Mouse (Mus musculus) forebrain, embryonic 13.5 days (tissue): ENCODE measurements around the gene Ranbp9. TPM values are rescaled to one million over a fixed set of nuclear protein-coding genes. Genes with fewer than 3 reads are reported as not detected.

Experiments
- ATAC-seq: fragments of 200-750 bp; cut with Nextera tagmentation; 2 replicates; pipeline ENCODE4 v1.8.0; 2017
- H3K27ac ChIP-seq: fragments of 300-500 bp; sonication (generic); 2 replicates; pipeline ENCODE4 v1.5.1; 2015; ENCODE audit warnings: inconsistent platforms, mild to moderate bottlenecking, moderate library complexity
- H3K27me3 ChIP-seq: fragments of 300-500 bp; sonication (generic); 2 replicates; pipeline ENCODE4 v1.6.1; 2015; ENCODE audit warnings: mild to moderate bottlenecking, inconsistent platforms
- H3K36me3 ChIP-seq: fragments of 300-500 bp; sonication (generic); 2 replicates; pipeline ENCODE4 v1.6.1; 2015; ENCODE audit warnings: mild to moderate bottlenecking, inconsistent platforms; ENCODE audit not compliant: poor library complexity, severe bottlenecking
- H3K4me1 ChIP-seq: fragments of 300-500 bp; sonication (generic); 2 replicates; pipeline ENCODE4 v1.6.1; 2015; ENCODE audit warnings: inconsistent platforms
- H3K4me2 ChIP-seq: fragments of 300-500 bp; sonication (generic); 2 replicates; pipeline ENCODE4 v1.6.1; 2015; ENCODE audit warnings: inconsistent platforms, mild to moderate bottlenecking, moderate library complexity
- H3K4me3 ChIP-seq: fragments of 300-500 bp; sonication (generic); 2 replicates; pipeline ENCODE4 v1.5.1; 2015; ENCODE audit warnings: mild to moderate bottlenecking, inconsistent platforms
- H3K9ac ChIP-seq: fragments of 300-500 bp; sonication (generic); 2 replicates; pipeline ENCODE4 v1.6.1; 2015; ENCODE audit warnings: mild to moderate bottlenecking, inconsistent platforms
- H3K9me3 ChIP-seq: fragments of 300-500 bp; sonication (generic); replicated peaks from 2 replicates; pipeline ENCODE4 v1.6.1; 2016; ENCODE audit warnings: inconsistent platforms
- WGBS: fragments of 180-500 bp; shearing (Covaris S2); methylation state at CpG from one replicate; pipeline ENCODE4 v1.1.7; 2015; 5-methylcytosine and 5-hydroxymethylcytosine counted together
- polyA plus RNA-seq: library from polyadenylated mRNA; unstranded; fragments of >200 nt; fragmentation: Nextera tagmentation; extraction: Ambion mirVana; gene quantifications from 2 replicates; pipeline ENCODE4 v1.2.1, GENCODE M21; 2015

Gene Ranbp9
- polyA plus RNA-seq, result 12.4 and 12.7 TPM in 2 replicates

DNA sequence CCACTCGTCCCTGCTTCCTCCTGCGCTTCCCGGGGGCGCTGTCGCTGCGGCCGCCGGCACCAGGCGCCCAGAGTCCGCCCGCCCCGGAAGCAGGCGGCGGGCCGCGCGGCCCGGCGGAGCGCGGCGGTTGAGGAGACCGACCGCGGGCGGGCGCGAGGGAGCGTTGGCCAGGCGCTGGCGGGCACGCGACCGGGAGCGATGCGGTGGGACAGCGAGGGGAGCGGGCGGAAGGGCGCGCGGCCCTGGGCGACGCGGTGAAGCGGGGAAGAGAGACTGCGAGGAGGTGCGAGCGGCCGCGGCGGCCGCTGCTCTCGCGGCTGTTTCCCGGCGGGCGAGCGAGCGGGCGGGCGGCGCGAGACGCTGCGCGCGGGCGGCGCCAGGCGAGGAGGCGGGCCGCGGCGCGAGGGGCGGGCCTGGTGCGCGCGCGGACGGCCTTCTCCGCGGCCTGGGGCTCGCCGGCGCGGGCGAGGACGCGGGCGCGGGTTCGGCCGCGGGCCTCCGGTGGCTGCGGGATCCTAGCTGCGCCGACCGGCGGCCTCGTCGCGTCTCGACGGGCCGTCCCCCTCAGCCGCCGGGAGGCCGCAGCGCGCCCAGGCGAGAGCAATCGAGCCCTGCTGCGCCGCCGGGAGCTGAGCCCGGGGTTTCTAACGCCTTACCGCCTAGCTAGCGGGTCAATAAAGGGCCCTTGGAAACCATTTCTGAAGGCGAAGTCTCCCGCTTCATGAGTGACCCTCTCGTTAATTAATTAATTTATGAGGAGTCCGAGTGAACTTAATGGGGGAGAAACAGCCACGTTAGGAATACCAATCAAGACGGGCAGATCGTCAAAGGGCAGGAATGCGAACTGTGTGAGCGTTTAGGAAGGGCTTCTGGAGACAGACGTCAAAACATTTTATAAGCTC is at the start of gene Ranbp9:
TSS of gene Ranbp9 (minus strand) at position 326 of the 902 bp plus-strand sequence.
- Histone ChIP-seq H3K27ac (peak within 1 kb of the TSS; percentile 100), H3K4me2 (peak within 1 kb of the TSS; percentile 86), H3K27me3 (no peaks in the 10 kb centered on the region), H3K9me3 (no peaks in the 10 kb centered on the region), H3K4me1 (peaks cover 25% of the 10 kb centered on the region), H3K4me3 (peak within 1 kb of the TSS; percentile 91), H3K36me3 (no peaks in the 10 kb centered on the region), H3K9ac (peak within 1 kb of the TSS; percentile 99)
- WGBS, result under 1% methylated on average over 88 of the region's 132 CpGs
- ATAC-seq, result peak; percentile 91

DNA sequence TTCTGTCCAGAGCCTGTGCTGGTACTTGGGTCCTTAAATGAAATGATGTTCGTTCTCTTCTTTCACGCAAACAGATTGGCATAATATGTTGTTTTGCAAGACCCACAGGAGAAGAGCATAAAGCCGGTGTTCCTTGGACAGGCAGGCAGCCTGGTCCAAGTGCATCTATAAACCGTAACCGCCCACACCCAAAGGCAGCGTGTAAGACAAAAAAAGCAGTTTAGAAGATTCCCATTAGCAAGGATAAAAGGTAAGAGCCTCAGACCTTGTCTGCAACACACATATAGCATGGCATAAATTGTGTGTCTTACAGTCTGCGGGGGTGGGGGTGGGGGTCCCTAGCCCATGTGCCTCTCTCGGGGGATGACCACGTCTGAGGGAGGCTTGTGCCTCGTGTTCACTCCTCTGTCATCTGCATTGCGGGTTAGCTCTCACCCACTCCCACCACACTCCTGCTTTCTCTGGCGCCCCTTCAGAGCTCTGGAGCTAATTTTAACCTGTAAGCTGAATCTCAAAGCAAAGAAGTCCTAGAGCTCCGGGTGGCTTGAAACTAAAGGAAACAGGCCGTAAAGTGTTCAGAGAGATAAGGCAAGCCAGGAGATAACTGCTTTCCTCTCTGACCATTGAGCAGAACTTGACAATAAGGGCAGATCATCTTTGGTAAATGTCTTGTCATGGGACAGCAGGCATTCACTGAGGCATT is 49.2 kb upstream of the Ranbp9 start:
- Histone ChIP-seq H3K9ac (no peak overlapping the region), H3K27me3 (no peaks in the 10 kb centered on the region), H3K27ac (peak overlapping the region; percentile 93), H3K4me2 (peak overlapping the region; percentile 46), H3K36me3 (no peaks in the 10 kb centered on the region), H3K9me3 (no peaks in the 10 kb centered on the region), H3K4me1 (peaks cover 54% of the 10 kb centered on the region), H3K4me3 (no peak overlapping the region)
- 42% methylated on average over 14 of the region's 14 CpGs for WGBS
- ATAC-seq, result no peak

DNA sequence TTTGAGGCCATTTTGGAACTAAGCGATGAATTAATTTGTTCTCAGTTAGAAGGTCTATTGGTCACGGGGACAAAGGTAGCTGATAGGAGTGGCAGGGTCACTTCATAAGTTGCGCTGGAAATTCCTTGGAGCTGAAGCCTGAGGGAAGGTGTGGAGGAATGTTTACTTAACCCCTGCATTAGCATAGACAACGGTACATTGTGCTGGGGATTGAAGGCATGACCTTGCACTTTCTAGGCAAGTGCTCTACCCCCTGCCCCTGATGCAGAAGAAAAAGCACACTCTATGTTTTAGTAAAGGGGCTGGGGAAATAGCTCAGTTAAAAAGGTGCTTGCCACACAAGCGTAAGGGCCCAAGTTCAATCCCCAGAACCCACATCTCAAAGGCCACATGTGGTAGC is 45.2 kb upstream of the Ranbp9 start:
- Histone ChIP-seq H3K9me3 (no peaks in the 10 kb centered on the region; the same call in 1 of the 2 replicates), H3K27ac (no peak overlapping the region), H3K4me3 (no peak overlapping the region), H3K36me3 (no peaks in the 10 kb centered on the region), H3K9ac (no peak overlapping the region), H3K4me2 (no peak overlapping the region), H3K27me3 (no peaks in the 10 kb centered on the region), H3K4me1 (peaks cover 43% of the 10 kb centered on the region)
- no peak for ATAC-seq
- 87% methylated on average over 5 of the region's 5 CpGs for WGBS

DNA sequence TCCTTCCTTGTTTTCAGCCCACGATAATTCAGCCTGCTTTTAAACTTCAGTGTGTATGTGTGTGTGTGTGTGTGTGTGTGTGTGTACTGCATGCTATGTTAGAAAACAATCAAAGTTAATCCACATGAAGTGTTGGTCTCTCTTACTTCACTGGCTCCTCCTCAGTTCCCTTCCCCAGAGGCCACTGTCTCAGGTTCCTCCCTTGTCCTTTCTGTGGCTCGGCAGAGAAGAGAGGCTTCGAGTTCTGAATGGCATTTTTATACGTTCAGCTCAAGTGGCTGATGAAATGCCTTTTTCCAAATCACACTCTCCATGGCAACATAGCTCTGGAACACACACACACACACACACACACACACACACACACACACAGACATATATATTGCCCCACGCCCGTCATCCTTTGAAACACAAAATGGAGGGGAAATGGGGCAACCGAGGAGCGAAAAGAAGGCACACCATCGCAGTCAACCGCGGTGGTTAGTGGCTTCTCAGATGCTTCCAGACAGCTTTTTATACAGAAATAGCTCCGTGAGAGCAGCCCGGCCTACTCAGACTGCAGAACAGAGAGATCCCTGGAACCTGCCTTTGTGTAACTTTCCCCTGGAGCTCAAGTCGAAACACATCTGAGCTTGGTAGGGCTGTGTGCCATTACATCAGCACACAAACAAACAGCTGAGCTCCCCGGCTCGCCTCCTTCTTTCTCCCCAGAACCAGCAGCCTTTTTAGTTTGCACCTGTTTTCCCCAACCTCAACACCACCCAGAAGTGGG is 44.5 kb upstream of the Ranbp9 start:
- H3K4me3 ChIP-seq, result no peak overlapping the region
- ATAC-seq, result peak; percentile 34; the same call in 1 of the 2 replicates
- 31% methylated on average over 16 of the region's 16 CpGs for WGBS
- H3K27me3 ChIP-seq, result no peaks in the 10 kb centered on the region
- H3K4me1 ChIP-seq, result peaks cover 35% of the 10 kb centered on the region
- no peaks in the 10 kb centered on the region for H3K36me3 ChIP-seq
- peak overlapping the region; percentile 65 for H3K27ac ChIP-seq
- H3K4me2 ChIP-seq, result no peak overlapping the region
- no peaks in the 10 kb centered on the region; the same call in 1 of the 2 replicates for H3K9me3 ChIP-seq
- H3K9ac ChIP-seq, result 0 out of 2 replicates have a peak overlapping the region, but pooled peaks have one; percentile 1

DNA sequence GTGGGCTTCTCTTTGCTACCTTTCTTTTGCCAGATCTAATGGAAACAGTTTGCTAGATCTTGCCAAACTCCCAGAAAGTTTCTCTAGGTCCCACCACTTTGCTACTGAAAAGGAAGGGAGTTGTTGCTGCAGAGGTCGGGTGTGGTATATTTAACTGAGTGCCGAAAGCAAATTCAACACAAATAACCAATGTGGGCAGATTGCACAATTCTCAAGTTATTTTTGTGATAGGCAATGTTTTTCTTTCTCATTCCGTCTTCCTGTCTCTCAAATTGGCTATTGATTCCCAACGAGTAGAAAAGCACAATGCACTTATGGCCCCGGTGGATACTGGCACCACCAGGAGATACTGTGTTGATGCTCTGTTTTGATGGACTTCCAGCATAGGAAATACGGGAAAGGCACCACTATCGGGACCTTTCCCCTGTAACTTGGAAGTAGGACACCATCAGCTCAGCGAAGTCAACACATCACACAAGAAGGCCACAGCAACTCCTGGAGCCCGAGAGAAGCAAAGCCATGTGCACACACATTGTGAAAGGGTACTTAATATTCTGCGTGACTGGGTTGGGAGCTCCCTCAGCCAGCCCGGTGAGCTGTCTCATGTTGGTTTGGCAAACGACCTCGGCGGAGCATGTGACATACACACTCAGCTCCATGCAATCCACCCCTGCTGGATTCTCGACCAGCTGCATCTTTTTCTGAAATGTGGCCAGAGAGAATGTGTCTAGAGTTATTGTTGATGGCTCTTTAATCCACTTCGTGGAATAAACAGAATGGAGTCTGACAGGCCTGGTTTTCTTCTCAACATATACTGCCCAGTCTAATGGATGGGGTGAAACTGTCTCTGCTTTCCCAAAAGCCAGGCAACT is 43.6 kb upstream of the Ranbp9 start:
- WGBS, result 52% methylated on average over 16 of the region's 16 CpGs
- H3K36me3 ChIP-seq, result no peaks in the 10 kb centered on the region
- no peak overlapping the region for H3K4me3 ChIP-seq
- no peaks in the 10 kb centered on the region; the same call in 1 of the 2 replicates for H3K9me3 ChIP-seq
- H3K9ac ChIP-seq, result 0 out of 2 replicates have a peak overlapping the region, but pooled peaks have one; percentile 1
- H3K27ac ChIP-seq, result peak overlapping the region; percentile 65; the same call in 1 of the 2 replicates
- H3K4me1 ChIP-seq, result peaks cover 27% of the 10 kb centered on the region
- ATAC-seq, result peak; percentile 73
- no peak overlapping the region for H3K4me2 ChIP-seq
- no peaks in the 10 kb centered on the region for H3K27me3 ChIP-seq

DNA sequence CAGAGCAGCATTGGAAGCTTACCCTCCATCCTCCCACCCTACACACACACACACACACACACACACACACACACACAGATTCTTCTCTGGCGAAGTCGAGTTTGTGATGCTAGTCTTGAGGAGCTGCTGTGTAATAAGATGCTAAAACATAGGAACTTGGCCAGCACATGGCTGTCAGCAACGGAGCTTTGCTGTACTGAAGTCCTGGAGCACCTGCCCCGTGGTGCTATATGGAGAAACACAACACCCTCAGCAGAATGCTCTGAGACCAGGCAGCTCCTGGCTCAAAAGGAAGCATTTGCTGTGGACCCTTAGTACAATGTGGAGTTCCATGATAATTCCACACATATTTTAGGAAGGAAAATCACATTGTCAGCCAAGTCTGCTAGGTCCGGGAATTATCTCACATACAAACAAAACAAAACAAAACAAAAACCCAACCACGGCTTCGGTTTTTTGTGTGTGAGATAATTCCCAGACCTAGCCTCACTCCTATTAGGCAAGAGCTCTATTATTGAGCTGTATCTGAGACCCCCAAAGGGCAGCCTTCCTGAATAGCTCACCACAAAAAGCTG is 42.9 kb upstream of the Ranbp9 start:
- Histone ChIP-seq H3K4me2 (no peak overlapping the region), H3K27ac (peak overlapping the region; percentile 65; the same call in 1 of the 2 replicates), H3K4me1 (peaks cover 27% of the 10 kb centered on the region), H3K9ac (no peak overlapping the region), H3K4me3 (no peak overlapping the region), H3K9me3 (no peaks in the 10 kb centered on the region; the same call in 1 of the 2 replicates), H3K27me3 (no peaks in the 10 kb centered on the region), H3K36me3 (no peaks in the 10 kb centered on the region)
- WGBS, result 46% methylated on average over 7 of the region's 7 CpGs
- ATAC-seq, result no peak

DNA sequence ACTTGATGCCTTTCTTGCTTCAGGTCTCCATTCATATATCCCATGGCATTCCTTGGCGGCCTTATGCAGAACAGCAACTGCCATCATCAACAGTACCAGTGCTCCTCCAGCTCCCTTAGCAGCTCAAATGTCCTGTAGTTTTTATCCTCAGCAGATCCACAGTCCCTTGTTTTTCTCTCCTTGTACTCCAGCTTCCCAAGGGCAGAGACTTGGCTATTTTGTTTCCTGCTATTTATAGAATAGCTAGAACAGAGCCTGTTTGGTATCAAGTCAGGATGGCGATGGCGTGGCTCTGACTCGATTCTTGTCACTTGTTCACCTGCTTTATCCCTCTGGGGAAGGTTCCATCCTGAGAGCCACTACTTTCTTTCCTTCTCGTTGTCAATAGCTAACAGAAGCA is 40.9 kb upstream of the Ranbp9 start:
- H3K4me3 ChIP-seq, result no peak overlapping the region
- no peak overlapping the region for H3K4me2 ChIP-seq
- no peaks in the 10 kb centered on the region; the same call in 1 of the 2 replicates for H3K9me3 ChIP-seq
- H3K4me1 ChIP-seq, result peaks cover 27% of the 10 kb centered on the region
- no peaks in the 10 kb centered on the region for H3K36me3 ChIP-seq
- ATAC-seq, result no peak
- H3K9ac ChIP-seq, result no peak overlapping the region
- WGBS, result 94% methylated on average over 5 of the region's 5 CpGs
- 0 out of 2 replicates have a peak, but pooled peaks cover 2% of the 10 kb centered on the region for H3K27me3 ChIP-seq
- no peak overlapping the region for H3K27ac ChIP-seq

DNA sequence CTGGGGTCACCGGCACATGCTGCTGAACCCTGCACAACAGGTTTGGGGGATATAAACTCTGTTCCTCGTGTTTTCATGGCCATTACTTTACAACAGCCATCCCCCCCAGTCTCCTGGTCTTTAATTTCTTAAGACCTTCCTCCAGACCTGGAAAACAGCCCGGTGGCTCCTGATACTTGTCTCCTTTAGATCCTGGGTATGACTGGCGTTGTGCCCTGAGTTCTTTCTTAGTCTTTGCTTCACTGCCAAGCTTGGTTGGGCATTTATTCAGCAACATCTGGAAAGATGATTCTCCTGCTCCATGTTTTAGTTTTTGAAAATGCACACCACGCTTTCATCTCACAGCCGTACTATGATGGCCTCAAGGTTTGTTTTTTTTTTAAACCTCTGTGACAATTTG is 38.2 kb upstream of the Ranbp9 start:
- WGBS, result 82% methylated on average over 6 of the region's 6 CpGs
- Histone ChIP-seq H3K9ac (no peak overlapping the region), H3K27me3 (0 out of 2 replicates have a peak, but pooled peaks cover 2% of the 10 kb centered on the region), H3K27ac (no peak overlapping the region), H3K9me3 (peaks cover 3% of the 10 kb centered on the region; the same call in 1 of the 2 replicates), H3K4me1 (peaks cover 6% of the 10 kb centered on the region), H3K4me3 (no peak overlapping the region), H3K4me2 (no peak overlapping the region), H3K36me3 (no peaks in the 10 kb centered on the region)
- ATAC-seq, result no peak

DNA sequence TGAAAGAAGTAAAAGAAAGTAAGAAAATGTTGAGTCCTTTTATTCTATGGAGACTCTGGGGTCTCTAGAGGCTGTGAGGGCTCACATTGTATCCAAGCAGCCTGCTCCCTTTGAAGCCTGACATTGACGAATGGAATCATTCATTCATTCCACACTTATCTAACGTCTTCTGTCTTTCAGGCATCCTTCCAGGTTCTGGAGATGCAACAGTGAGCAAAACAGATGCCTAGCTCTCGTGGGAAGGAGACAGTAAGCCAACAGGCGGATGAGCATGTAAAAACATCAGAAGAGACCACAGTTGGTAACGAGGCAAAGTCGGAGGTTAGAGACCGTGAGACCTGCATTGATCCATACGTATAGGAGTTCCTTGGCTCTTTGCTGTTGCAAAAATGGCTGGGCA is 36.3 kb upstream of the Ranbp9 start:
- H3K4me1 ChIP-seq, result no peaks in the 10 kb centered on the region

DNA sequence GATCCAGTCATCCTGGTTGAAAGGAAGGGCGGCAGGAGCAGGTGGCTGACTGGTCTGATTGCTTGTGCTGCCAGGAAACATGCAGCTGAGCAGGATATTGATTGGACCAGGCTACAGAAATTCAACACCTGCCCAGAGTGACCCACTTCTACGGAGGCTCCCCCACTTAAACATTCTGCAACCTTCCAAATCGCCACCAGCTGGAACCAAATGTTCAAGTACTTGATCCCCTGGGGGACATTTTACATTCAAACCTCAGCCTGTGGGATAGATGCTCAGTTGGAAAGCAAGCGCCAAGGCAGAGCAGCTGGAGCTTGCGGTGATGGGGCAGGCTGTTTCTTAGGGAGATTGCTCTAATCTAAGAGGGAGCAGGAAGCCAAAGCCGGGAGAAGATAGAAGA is 35.8 kb upstream of the Ranbp9 start:
- Histone ChIP-seq H3K4me1 (no peaks in the 10 kb centered on the region), H3K4me2 (no peak overlapping the region), H3K4me3 (no peak overlapping the region), H3K36me3 (no peaks in the 10 kb centered on the region), H3K27me3 (0 out of 2 replicates have a peak, but pooled peaks cover 2% of the 10 kb centered on the region), H3K9ac (no peak overlapping the region), H3K27ac (no peak overlapping the region), H3K9me3 (0 out of 2 replicates have a peak, but pooled peaks cover 3% of the 10 kb centered on the region)
- no peak for ATAC-seq
- WGBS, result 45% methylated on average over 6 of the region's 6 CpGs

More for the DNA sequence above, 36.3 kb upstream of the Ranbp9 start:
- no peak for ATAC-seq
- H3K4me2 ChIP-seq, result no peak overlapping the region
- H3K9me3 ChIP-seq, result 0 out of 2 replicates have a peak, but pooled peaks cover 3% of the 10 kb centered on the region
- H3K27ac ChIP-seq, result no peak overlapping the region
- H3K36me3 ChIP-seq, result no peaks in the 10 kb centered on the region
- H3K4me3 ChIP-seq, result no peak overlapping the region
- H3K27me3 ChIP-seq, result 0 out of 2 replicates have a peak, but pooled peaks cover 2% of the 10 kb centered on the region
- no peak overlapping the region for H3K9ac ChIP-seq
- WGBS, result 61% methylated on average over 8 of the region's 8 CpGs
